Mouse (Mus musculus) testis, adult 2 months (tissue): Measurements from ENCODE around the gene Rnd1.

ENCODE experiments used
- CTCF ChIP-seq: fragments of 200-500 bp; IDR thresholded peaks from 2 replicates; pipeline ENCODE4 v1.5.1; 2012; ENCODE audit warnings: low read depth, mild to moderate bottlenecking, inconsistent platforms, low read length, moderate library complexity; ENCODE audit not compliant: control insufficient read depth, insufficient read depth, insufficient replicate concordance
- POLR2A ChIP-seq: fragments of 200-500 bp; IDR thresholded peaks from 2 replicates; pipeline ENCODE4 v1.6.1; 2012; ENCODE audit warnings: low read depth, mild to moderate bottlenecking, inconsistent platforms, low read length, moderate library complexity; ENCODE audit not compliant: control insufficient read depth

GRCm38 (mm10) chr15:98685926-98686325 is 8.7 kb upstream of the Rnd1 start:
- peak; percentile 56; the same call in 1 of the 2 replicates for TF ChIP-seq CTCF
- no peak for TF ChIP-seq POLR2A
